Mouse (Mus musculus): Measurements from ENCODE around the gene Ccdc159.

DNA sequence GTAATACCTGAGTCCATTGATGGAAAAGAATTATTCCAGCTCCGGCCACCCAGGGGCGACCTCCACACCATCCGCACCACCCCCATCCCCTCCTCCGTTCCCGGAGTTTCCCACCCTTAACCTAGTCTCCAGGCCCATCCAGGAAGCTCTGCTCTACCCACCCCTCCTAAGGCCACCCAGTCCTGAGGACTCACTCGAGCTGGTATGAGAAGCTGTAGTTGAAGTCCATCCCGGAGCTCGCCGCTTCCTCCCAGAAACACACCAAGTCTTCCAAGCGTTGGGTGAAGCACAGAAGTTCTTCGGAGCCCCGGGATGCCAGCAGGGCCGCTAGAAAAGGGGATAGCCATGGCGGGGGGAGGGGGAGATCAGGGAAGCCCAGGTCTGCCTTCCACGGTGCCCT lies 34.7 kb downstream of the Ccdc159 start:
- TF ChIP-seq CTCF (IDR thresholded peaks at IDR 0.05) = peak; percentile 4; the same call in 1 of the 2 replicates
- no peak for TF ChIP-seq EP300 (IDR thresholded peaks at IDR 0.05)

Measured in lung, postnatal 0 days (tissue).